Mouse (Mus musculus) forebrain, embryonic 16.5 days (tissue): Measurements from ENCODE around the gene Cdhr2. TPM values are rescaled to one million over a fixed set of nuclear protein-coding genes. Genes with fewer than 3 reads are reported as not detected.

ENCODE experiments used
- ATAC-seq: fragments of 200-750 bp; cut with Nextera tagmentation; 2 replicates; pipeline ENCODE4 v1.8.0; 2017; ENCODE audit warnings: mild to moderate bottlenecking, moderate library complexity
- H3K27ac ChIP-seq: fragments of 300-500 bp; sonication (generic); 2 replicates; pipeline ENCODE4 v1.5.1; 2014; ENCODE audit warnings: low read length, control low read depth
- H3K27me3 ChIP-seq: fragments of 300-500 bp; sonication (generic); replicated peaks from 2 replicates; pipeline ENCODE4 v1.6.1; 2014; ENCODE audit warnings: low read length; ENCODE audit not compliant: control insufficient read depth, insufficient read depth
- H3K36me3 ChIP-seq: fragments of 300-500 bp; sonication (generic); 2 replicates; pipeline ENCODE4 v1.6.1; 2014; ENCODE audit not compliant: control insufficient read depth, insufficient read depth
- H3K4me1 ChIP-seq: fragments of 300-500 bp; sonication (generic); replicated peaks from 2 replicates; pipeline ENCODE4 v1.6.1; 2014; ENCODE audit warnings: low read length; ENCODE audit not compliant: control insufficient read depth, insufficient read depth
- H3K4me2 ChIP-seq: fragments of 300-500 bp; sonication (generic); 2 replicates; pipeline ENCODE4 v1.6.1; 2014; ENCODE audit warnings: mild to moderate bottlenecking, low read length, control low read depth
- H3K4me3 ChIP-seq: fragments of 300-500 bp; sonication (generic); replicated peaks from 2 replicates; pipeline ENCODE4 v1.5.1; 2014; ENCODE audit warnings: mild to moderate bottlenecking, low read length, control low read depth
- H3K9ac ChIP-seq: fragments of 300-500 bp; sonication (generic); replicated peaks from 2 replicates; pipeline ENCODE4 v1.6.1; 2014; ENCODE audit warnings: low read depth, low read length, control low read depth
- H3K9me3 ChIP-seq: fragments of 300-500 bp; sonication (generic); 2 replicates; pipeline ENCODE4 v1.6.1; 2016; ENCODE audit warnings: low read length; ENCODE audit not compliant: control insufficient read depth
- WGBS: fragments of 180-500 bp; shearing (Covaris S2); extraction: QIAGEN DNeasy Blood & Tissue Kit; methylation state at CpG from one replicate; pipeline ENCODE4 v1.1.7; 2014; 5-methylcytosine and 5-hydroxymethylcytosine counted together
- polyA plus RNA-seq: library from polyadenylated mRNA; unstranded; fragments of >200 nt; fragmentation: Nextera tagmentation; extraction: Ambion mirVana; gene quantifications from 2 replicates; pipeline ENCODE4 v1.2.1, GENCODE M21; 2015

Gene Cdhr2
- polyA plus RNA-seq, 1 experiment from 2014 or later = 0.25 TPM

GRCm38 (mm10) chr13:54680184-54680853, 20.9 kb upstream of the Cdhr2 start:
- no peaks in the 10 kb centered on the region for H3K9me3 ChIP-seq
- no peak overlapping the region for H3K9ac ChIP-seq
- H3K36me3 ChIP-seq = peaks cover 47% of the 10 kb centered on the region
- H3K4me2 ChIP-seq = no peak overlapping the region
- peaks cover 16% of the 10 kb centered on the region for H3K4me1 ChIP-seq
- 0 out of 2 replicates have a peak, but pooled peaks have one; percentile 7 for ATAC-seq
- no peaks in the 10 kb centered on the region for H3K27me3 ChIP-seq
- 78% methylated on average over 17 of the region's 17 CpGs for WGBS
- no peak overlapping the region for H3K4me3 ChIP-seq
- H3K27ac ChIP-seq = no peak overlapping the region

- Histone ChIP-seq H3K36me3 (peaks cover 47% of the 10 kb centered on the region), H3K4me1 (peaks cover 24% of the 10 kb centered on the region), H3K9ac (no peak overlapping the region), H3K9me3 (no peaks in the 10 kb centered on the region), H3K27ac (no peak overlapping the region), H3K27me3 (no peaks in the 10 kb centered on the region), H3K4me2 (no peak overlapping the region), H3K4me3 (no peak overlapping the region)
- ATAC-seq = no peak
- 91% methylated on average over 8 of the region's 8 CpGs for WGBS
Observed at GRCm38 (mm10) chr13:54681291-54681690, 20.0 kb upstream of the Cdhr2 start.

DNA sequence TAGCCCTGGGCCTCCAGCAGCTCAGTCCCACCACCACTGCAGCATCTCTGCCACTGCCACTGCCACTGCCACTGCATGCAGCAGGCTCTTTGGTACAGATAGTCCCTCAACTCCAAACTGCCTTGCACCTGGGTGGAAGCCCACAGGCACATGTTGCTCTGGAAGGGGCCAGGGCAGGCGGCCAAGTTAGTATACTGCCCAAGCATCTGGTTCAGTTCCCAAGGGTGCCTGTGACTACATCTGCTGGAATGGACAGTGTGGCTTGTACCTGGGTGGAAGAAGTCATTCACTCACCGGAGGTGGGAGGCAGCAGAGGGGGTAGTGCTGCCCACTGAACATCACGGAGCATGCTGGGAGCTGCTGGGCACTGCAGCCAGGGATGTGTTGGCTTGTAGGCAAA, 18.0 kb upstream of the Cdhr2 start:
- peaks cover 26% of the 10 kb centered on the region for H3K4me1 ChIP-seq
- ATAC-seq = no peak
- WGBS = 98% methylated on average over 3 of the region's 3 CpGs
- no peak overlapping the region for H3K9ac ChIP-seq
- no peak overlapping the region for H3K4me2 ChIP-seq
- H3K36me3 ChIP-seq = peaks cover 47% of the 10 kb centered on the region
- H3K9me3 ChIP-seq = no peaks in the 10 kb centered on the region
- no peak overlapping the region for H3K27ac ChIP-seq
- H3K27me3 ChIP-seq = no peaks in the 10 kb centered on the region
- H3K4me3 ChIP-seq = no peak overlapping the region

DNA sequence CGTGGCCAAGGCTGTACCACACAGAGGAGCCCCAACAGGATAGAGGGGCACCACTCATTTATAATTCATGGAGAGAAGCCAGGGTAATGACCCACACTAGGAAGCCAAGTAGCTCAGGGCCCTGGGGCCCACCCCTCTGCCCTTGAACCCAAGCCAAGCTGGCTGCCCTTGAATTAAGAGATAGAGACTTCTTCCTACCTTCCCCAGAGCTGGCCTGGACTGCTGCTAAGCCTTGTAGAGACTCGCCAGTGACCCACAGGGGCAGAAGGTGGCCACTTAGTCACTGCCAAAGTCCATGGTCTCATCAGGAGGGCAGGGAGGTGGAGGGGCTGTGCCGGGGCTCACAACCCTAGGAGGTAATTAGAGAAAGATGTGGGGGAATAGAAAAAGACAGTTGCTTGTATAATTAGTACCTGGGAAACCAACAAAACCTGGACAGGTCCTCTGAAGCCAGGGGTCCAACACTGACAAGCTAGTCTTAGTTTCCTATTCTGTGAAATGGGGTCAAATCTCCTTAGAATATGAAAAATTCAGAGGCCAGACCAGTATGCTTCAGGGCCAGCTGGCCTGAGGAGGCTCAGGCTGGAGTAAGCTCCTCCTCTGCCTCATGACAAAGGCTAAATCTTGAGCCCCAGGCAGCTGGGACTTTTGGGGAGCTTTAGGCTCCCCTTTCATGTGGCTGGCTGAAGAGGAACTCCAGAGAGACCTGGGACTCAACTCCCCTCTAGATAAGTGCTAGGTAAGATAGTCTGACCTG, 16.9 kb upstream of the Cdhr2 start:
- ATAC-seq = no peak
- no peaks in the 10 kb centered on the region for H3K27me3 ChIP-seq
- no peak overlapping the region for H3K27ac ChIP-seq
- peaks cover 47% of the 10 kb centered on the region for H3K36me3 ChIP-seq
- peak overlapping the region; percentile 98 for H3K4me2 ChIP-seq
- H3K4me1 ChIP-seq = peaks cover 30% of the 10 kb centered on the region
- 75% methylated on average over 3 of the region's 3 CpGs for WGBS
- no peaks in the 10 kb centered on the region for H3K9me3 ChIP-seq
- H3K9ac ChIP-seq = peak overlapping the region; percentile 30
- H3K4me3 ChIP-seq = peak overlapping the region; percentile 78

GRCm38 (mm10) chr13:54685174-54685573, 16.1 kb upstream of the Cdhr2 start:
- Histone ChIP-seq H3K9ac (peak overlapping the region; percentile 97), H3K4me1 (peaks cover 30% of the 10 kb centered on the region), H3K9me3 (no peaks in the 10 kb centered on the region), H3K36me3 (peaks cover 40% of the 10 kb centered on the region), H3K4me3 (peak overlapping the region; percentile 78), H3K27me3 (no peaks in the 10 kb centered on the region), H3K4me2 (peak overlapping the region; percentile 98), H3K27ac (no peak overlapping the region)
- WGBS = 49% methylated on average over 2 of the region's 2 CpGs
- no peak for ATAC-seq

GRCm38 (mm10) chr13:54686139-54687053, 14.9 kb upstream of the Cdhr2 start:
- H3K27me3 ChIP-seq = no peaks in the 10 kb centered on the region
- peaks cover 28% of the 10 kb centered on the region for H3K36me3 ChIP-seq
- H3K4me2 ChIP-seq = peak overlapping the region; percentile 98
- peak overlapping the region; percentile 78 for H3K4me3 ChIP-seq
- ATAC-seq = no peak
- peaks cover 33% of the 10 kb centered on the region for H3K4me1 ChIP-seq
- 5% methylated on average over 19 of the region's 19 CpGs for WGBS
- peak overlapping the region; percentile 97 for H3K9ac ChIP-seq
- H3K27ac ChIP-seq = peak overlapping the region; percentile 99
- H3K9me3 ChIP-seq = no peaks in the 10 kb centered on the region

- Histone ChIP-seq H3K9ac (peak overlapping the region; percentile 97), H3K4me1 (peaks cover 40% of the 10 kb centered on the region), H3K4me3 (peak overlapping the region; percentile 78), H3K9me3 (no peaks in the 10 kb centered on the region), H3K27me3 (no peaks in the 10 kb centered on the region), H3K27ac (peak overlapping the region; percentile 99), H3K4me2 (peak overlapping the region; percentile 98), H3K36me3 (peaks cover 21% of the 10 kb centered on the region)
- peak; percentile 69 for ATAC-seq
- 0% methylated on average over 35 of the region's 35 CpGs for WGBS
Observed at GRCm38 (mm10) chr13:54687096-54687495, 14.2 kb upstream of the Cdhr2 start.

- WGBS = under 1% methylated on average over 81 of the region's 82 CpGs
- Histone ChIP-seq H3K4me3 (peak overlapping the region; percentile 78), H3K4me2 (peak overlapping the region; percentile 61), H3K27me3 (no peaks in the 10 kb centered on the region), H3K4me1 (peaks cover 47% of the 10 kb centered on the region), H3K36me3 (peaks cover 14% of the 10 kb centered on the region), H3K27ac (peak overlapping the region; percentile 99), H3K9ac (peak overlapping the region; percentile 97), H3K9me3 (no peaks in the 10 kb centered on the region)
- peak; percentile 87 for ATAC-seq
Observed at GRCm38 (mm10) chr13:54687575-54688424, 13.5 kb upstream of the Cdhr2 start.
